Mouse (Mus musculus) T-helper 1 cell (primary cell): ENCODE measurements around the gene Cfap43.

Experiments
- in situ Hi-C: fragments of 300-600 bp; cut with MboI, MseI; formaldehyde crosslinking; loops from one replicate; pipeline ENCODE4 v1.15.1; 2025; ENCODE audit warnings: high pct_unique_total_duplicates

The Cfap43 gene

GRCm38 (mm10) chr19:47919126-47919965, at the start of gene Cfap43, which contains the start of gene Itprip:
Cfap43 (minus strand) TSS chr19:47919287.
Itprip (minus strand) TSS chr19:47919299.
- in situ Hi-C loops = no loop called here

- in situ Hi-C loops = no loop called here
Measured at GRCm38 (mm10) chr19:47958181-47958580, 39.1 kb upstream of the Cfap43 start.

GRCm38 (mm10) chr19:47953169-47953568, 34.1 kb upstream of the Cfap43 start:
- in situ Hi-C loops = no loop called here

- in situ Hi-C loops = no loop called here
Measured at GRCm38 (mm10) chr19:47950946-47951345, 31.9 kb upstream of the Cfap43 start.

GRCm38 (mm10) chr19:47946821-47947465, 27.9 kb upstream of the Cfap43 start:
- in situ Hi-C loops = no loop called here

GRCm38 (mm10) chr19:47939361-47939760, 20.3 kb upstream of the Cfap43 start:
- in situ Hi-C loops = no loop called here

GRCm38 (mm10) chr19:47937443-47938406, 18.6 kb upstream of the Cfap43 start, which contains the start of gene Cfap58:
Cfap58 (plus strand) TSS chr19:47937675.
- in situ Hi-C loops = no loop called here

- in situ Hi-C loops = no loop called here
Measured at GRCm38 (mm10) chr19:47936938-47937337, 17.9 kb upstream of the Cfap43 start.

- in situ Hi-C loops = no loop called here
Measured at GRCm38 (mm10) chr19:47936490-47936889, 17.4 kb upstream of the Cfap43 start.

GRCm38 (mm10) chr19:47935530-47935929, 16.4 kb upstream of the Cfap43 start:
- in situ Hi-C loops = no loop called here

GRCm38 (mm10) chr19:47934636-47935238, 15.7 kb upstream of the Cfap43 start:
- in situ Hi-C loops = loop anchor here (5.0 kb wide), 1 partner anchor 52 kb away; no protein-coding TSS in a partner anchor

- in situ Hi-C loops = loop anchor here (5.0 kb wide), 1 partner anchor 52 kb away; no protein-coding TSS in a partner anchor
Measured at GRCm38 (mm10) chr19:47934146-47934545, 15.1 kb upstream of the Cfap43 start.

- in situ Hi-C loops = loop anchor here (5.0 kb wide), 1 partner anchor 50 kb away; no protein-coding TSS in a partner anchor
Measured at GRCm38 (mm10) chr19:47931982-47932638, 13.0 kb upstream of the Cfap43 start.

GRCm38 (mm10) chr19:47929043-47929442, 10.0 kb upstream of the Cfap43 start:
- in situ Hi-C loops = no loop called here

GRCm38 (mm10) chr19:47927032-47927431, 7.9 kb upstream of the Cfap43 start:
- in situ Hi-C loops = no loop called here

GRCm38 (mm10) chr19:47925819-47926218, 6.7 kb upstream of the Cfap43 start:
- in situ Hi-C loops = no loop called here

- in situ Hi-C loops = no loop called here
Measured at GRCm38 (mm10) chr19:47919966-47920375, 884 bp upstream of the Cfap43 start.

- in situ Hi-C loops = no loop called here
Measured at GRCm38 (mm10) chr19:47918455-47919101, 509 bp downstream of the Cfap43 start.

GRCm38 (mm10) chr19:47918016-47918415, 1.1 kb downstream of the Cfap43 start:
- in situ Hi-C loops = no loop called here

- in situ Hi-C loops = no loop called here
Measured at GRCm38 (mm10) chr19:47917396-47917795, 1.7 kb downstream of the Cfap43 start.
